Mouse (Mus musculus) kidney, embryonic 15.5 days (tissue): ENCODE data around the gene Tnp2. TPM values are rescaled to one million over a fixed set of nuclear protein-coding genes. Genes with fewer than 3 reads are reported as not detected.
A peak's percentile ranks its signal among the peaks of the same experiment; 100 is the strongest.

Experiments
- ATAC-seq: fragments of 200-750 bp; cut with Nextera tagmentation; replicated peaks from 2 replicates; pipeline ENCODE4 v1.8.0; 2017; ENCODE audit warnings: moderate TSS enrichment; ENCODE audit not compliant: low FRiP score
- H3K27ac ChIP-seq: fragments of 300-500 bp; sonication (generic); 2 replicates; pipeline ENCODE4 v1.5.1; 2015; ENCODE audit warnings: mild to moderate bottlenecking, inconsistent platforms
- H3K27me3 ChIP-seq: fragments of 300-500 bp; sonication (generic); 2 replicates; pipeline ENCODE4 v1.6.1; 2015; ENCODE audit warnings: inconsistent platforms
- H3K36me3 ChIP-seq: fragments of 300-500 bp; sonication (generic); 2 replicates; pipeline ENCODE4 v1.6.1; 2015; ENCODE audit warnings: inconsistent platforms
- H3K4me1 ChIP-seq: fragments of 300-500 bp; sonication (generic); 2 replicates; pipeline ENCODE4 v1.6.1; 2015; ENCODE audit warnings: inconsistent platforms
- H3K4me2 ChIP-seq: fragments of 300-500 bp; sonication (generic); 2 replicates; pipeline ENCODE4 v1.6.1; 2015; ENCODE audit warnings: moderate library complexity, mild to moderate bottlenecking, inconsistent platforms
- H3K4me3 ChIP-seq: fragments of 300-500 bp; sonication (generic); replicated peaks from 2 replicates; pipeline ENCODE4 v1.5.1; 2015; ENCODE audit warnings: mild to moderate bottlenecking, inconsistent platforms
- H3K9ac ChIP-seq: fragments of 300-500 bp; sonication (generic); 2 replicates; pipeline ENCODE4 v1.6.1; 2015; ENCODE audit warnings: mild to moderate bottlenecking, inconsistent platforms
- H3K9me3 ChIP-seq: fragments of 300-500 bp; sonication (generic); replicated peaks from 2 replicates; pipeline ENCODE4 v1.6.1; 2016; ENCODE audit warnings: inconsistent platforms
- WGBS: fragments of 180-500 bp; shearing (Covaris S2); methylation state at CpG from one replicate; pipeline ENCODE4 v1.1.7; 2015; ENCODE audit warnings: mixed read lengths; 5-methylcytosine and 5-hydroxymethylcytosine counted together
- polyA plus RNA-seq: library from polyadenylated mRNA; unstranded; fragments of >200 nt; fragmentation: Nextera tagmentation; extraction: Ambion mirVana; gene quantifications from 2 replicates; pipeline ENCODE4 v1.2.1, GENCODE M21; 2015

Gene Tnp2
- polyA plus RNA-seq: not detected in 2 replicates

DNA sequence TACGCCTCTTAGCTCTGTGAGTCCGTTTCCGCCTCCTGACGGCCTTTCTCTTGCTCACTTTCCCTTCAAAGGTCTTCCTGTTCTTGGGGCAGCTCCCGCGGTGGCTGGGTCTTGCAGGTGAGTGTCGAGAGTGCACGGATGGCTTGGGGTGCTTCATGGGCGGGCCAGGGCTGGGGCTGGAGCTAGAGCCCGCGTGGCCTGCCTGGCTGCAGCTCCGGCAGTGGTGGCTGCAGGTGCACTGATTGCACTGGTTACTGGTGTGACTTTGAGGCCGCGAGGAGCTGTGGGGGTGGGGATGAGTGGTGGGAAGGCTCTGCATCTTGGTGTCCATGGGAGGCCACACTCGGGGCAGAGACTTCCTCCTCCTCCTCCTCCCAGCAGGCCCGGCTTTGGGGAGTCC is at the start of gene Tnp2:
Gene Tnp2 (minus strand): TSS at position 390 of the 400 bp plus-strand sequence.
- WGBS: 42% methylated on average over 16 of the region's 16 CpGs

DNA sequence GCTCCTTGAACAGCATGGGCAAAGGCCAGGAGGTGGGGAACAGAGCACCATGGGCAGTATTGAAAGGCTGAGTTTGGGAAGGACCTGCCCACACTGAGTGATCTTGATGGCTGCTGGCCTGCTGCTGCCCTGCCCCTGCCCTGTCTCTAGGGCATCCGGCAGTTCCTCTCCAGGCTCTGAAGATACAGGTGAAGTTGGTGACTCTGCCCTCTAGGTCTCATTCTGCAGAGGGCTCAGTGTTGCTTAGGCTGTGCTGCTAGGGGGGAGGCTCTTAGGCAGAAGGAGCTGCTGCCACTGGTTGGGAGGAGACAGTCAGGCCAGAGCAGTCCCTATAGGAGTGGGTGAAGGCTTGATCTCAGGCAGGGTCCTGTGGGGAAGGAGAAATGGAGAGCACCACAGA is 49.4 kb upstream of the Tnp2 start:
- Histone ChIP-seq H3K4me1 (peaks cover 56% of the 10 kb centered on the region), H3K27me3 (no peaks in the 10 kb centered on the region), H3K9me3 (no peaks in the 10 kb centered on the region), H3K9ac (no peak overlapping the region), H3K4me2 (peak overlapping the region; percentile 15; the same call in 1 of the 2 replicates), H3K36me3 (0 out of 2 replicates have a peak, but pooled peaks cover 3% of the 10 kb centered on the region), H3K27ac (peak overlapping the region; percentile 76), H3K4me3 (no peak overlapping the region)
- WGBS: 76% methylated on average over 1 of the region's 1 CpGs
- ATAC-seq: no peak

More for the DNA sequence above, at the start of gene Tnp2:
- Histone ChIP-seq H3K4me3 (no peak within 1 kb of the TSS), H3K27me3 (no peaks in the 10 kb centered on the region), H3K36me3 (no peaks in the 10 kb centered on the region), H3K4me2 (no peak within 1 kb of the TSS), H3K4me1 (peaks cover 41% of the 10 kb centered on the region), H3K9me3 (no peaks in the 10 kb centered on the region), H3K9ac (no peak within 1 kb of the TSS), H3K27ac (peak within 1 kb of the TSS; percentile 45; the same call in 1 of the 2 replicates)
- no peak for ATAC-seq

DNA sequence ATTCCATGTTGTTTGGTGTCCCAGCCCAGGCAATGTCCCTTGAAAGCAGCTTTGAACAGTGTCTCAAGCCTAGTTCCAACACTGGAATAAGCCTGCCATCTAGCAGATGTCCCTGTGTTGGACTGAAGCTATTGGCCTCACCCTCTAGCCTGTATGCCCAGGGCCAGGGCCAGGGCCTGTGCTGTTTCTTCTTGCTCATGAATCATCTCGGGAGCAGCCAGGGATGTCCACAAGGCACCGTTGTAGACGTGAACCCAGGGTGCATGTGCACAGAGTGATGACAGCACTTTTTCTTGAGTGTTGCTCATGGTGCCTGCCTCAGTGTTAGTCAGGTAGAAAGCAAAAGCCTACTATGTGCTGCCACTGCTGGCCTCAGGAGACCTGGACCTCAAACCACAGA is 48.8 kb upstream of the Tnp2 start:
- 59% methylated on average over 3 of the region's 3 CpGs for WGBS
- no peak for ATAC-seq

DNA sequence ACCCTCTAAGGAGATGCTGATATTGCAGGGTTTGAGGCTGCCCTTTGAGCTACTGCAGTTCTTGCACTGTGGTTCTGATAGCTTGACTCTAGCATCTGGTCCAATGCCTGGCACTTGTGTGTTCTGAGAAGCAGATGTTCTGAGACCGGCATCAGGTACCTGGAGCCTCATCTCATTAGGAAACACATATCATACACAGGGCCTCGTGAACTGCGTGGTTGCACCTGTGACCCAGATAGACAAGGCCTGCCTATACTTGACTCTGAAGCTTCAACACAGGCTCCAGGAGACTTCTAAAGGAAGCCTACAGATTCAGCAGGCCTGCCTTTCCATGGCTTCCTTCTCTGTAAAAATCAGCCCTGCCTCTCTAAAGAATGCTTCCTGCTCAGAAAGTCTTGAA is 47.9 kb upstream of the Tnp2 start:
- no peaks in the 10 kb centered on the region for H3K9me3 ChIP-seq
- WGBS: 90% methylated on average over 3 of the region's 3 CpGs
- H3K27me3 ChIP-seq: no peaks in the 10 kb centered on the region
- H3K4me3 ChIP-seq: no peak overlapping the region
- H3K4me1 ChIP-seq: peaks cover 52% of the 10 kb centered on the region
- no peak overlapping the region for H3K9ac ChIP-seq
- 0 out of 2 replicates have a peak, but pooled peaks cover 3% of the 10 kb centered on the region for H3K36me3 ChIP-seq
- H3K4me2 ChIP-seq: 0 out of 2 replicates have a peak overlapping the region, but pooled peaks have one; percentile 94
- no peak overlapping the region for H3K27ac ChIP-seq
- no peak for ATAC-seq

More for the DNA sequence above, 48.8 kb upstream of the Tnp2 start:
- H3K4me3 ChIP-seq: no peak overlapping the region
- no peaks in the 10 kb centered on the region for H3K27me3 ChIP-seq
- no peaks in the 10 kb centered on the region for H3K9me3 ChIP-seq
- H3K4me2 ChIP-seq: no peak overlapping the region
- no peak overlapping the region for H3K9ac ChIP-seq
- 0 out of 2 replicates have a peak, but pooled peaks cover 3% of the 10 kb centered on the region for H3K36me3 ChIP-seq
- H3K4me1 ChIP-seq: peaks cover 54% of the 10 kb centered on the region
- no peak overlapping the region for H3K27ac ChIP-seq

DNA sequence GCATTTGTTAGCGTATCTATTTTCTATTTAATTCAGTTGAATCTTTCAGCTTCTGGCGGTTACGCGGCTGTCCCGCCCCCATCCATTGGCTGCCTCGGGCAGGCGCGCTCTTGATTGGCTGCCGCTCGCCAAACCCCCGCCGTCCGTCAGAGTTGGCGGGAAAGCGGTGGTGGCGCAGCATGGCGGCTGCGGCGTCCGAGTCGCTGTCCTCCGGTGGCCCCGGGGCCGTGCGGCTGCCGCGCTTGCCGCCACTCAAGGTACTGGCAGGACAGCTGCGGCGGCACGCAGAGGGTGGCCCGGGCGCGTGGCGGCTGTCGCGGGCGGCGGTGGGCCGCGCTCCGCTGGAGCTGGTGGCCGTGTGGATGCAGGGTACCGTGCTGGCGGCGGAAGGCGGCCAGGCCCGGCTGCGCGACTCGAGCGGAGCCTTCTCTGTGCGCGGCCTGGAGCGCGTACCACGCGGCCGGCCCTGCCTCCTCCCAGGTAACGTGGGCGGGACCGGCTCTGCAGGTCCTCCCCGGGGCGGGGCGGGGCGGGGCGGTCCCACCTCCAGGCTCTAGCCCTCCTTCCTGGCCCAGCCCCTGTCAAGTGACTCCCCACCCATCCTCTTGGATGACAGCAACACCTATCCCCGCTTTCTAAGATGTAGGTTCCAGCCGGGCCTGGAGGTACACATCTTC is 46.6 kb upstream of the Tnp2 start, which contains the start of gene Rmi2:
Gene Rmi2 (plus strand): TSS at position 149 of the 677 bp plus-strand sequence.
- no peaks in the 10 kb centered on the region for H3K36me3 ChIP-seq
- peak; percentile 97 for ATAC-seq
- H3K9ac ChIP-seq: peak within 1 kb of the TSS; percentile 81
- WGBS: under 1% methylated on average over 66 of the region's 69 CpGs
- H3K4me2 ChIP-seq: peak within 1 kb of the TSS; percentile 94
- no peaks in the 10 kb centered on the region for H3K27me3 ChIP-seq
- peak within 1 kb of the TSS; percentile 79 for H3K4me3 ChIP-seq
- H3K27ac ChIP-seq: peak within 1 kb of the TSS; percentile 92
- H3K9me3 ChIP-seq: no peaks in the 10 kb centered on the region
- H3K4me1 ChIP-seq: peaks cover 52% of the 10 kb centered on the region

DNA sequence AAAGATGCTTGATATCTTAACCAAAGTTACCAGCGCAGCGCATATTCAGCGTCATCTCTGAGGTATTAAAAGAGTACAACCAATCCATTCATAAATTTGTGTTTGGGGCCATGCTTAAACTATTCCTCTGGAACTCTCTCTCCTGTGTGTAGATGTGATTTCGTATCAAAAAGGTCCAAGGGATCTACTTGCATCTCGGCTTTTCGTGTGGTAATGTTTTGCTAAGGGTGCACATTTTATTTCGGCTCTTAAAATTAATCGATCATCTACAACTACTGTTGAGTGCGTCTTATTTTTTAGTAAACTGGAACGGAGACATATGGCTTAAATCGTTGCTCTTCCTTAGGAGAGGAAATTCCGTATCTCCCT is 46.1 kb upstream of the Tnp2 start:
- Histone ChIP-seq H3K9ac (peak overlapping the region; percentile 81), H3K36me3 (no peaks in the 10 kb centered on the region), H3K4me3 (peak overlapping the region; percentile 79), H3K9me3 (no peaks in the 10 kb centered on the region), H3K4me2 (peak overlapping the region; percentile 94), H3K4me1 (peaks cover 48% of the 10 kb centered on the region), H3K27me3 (no peaks in the 10 kb centered on the region), H3K27ac (peak overlapping the region; percentile 92; the same call in 1 of the 2 replicates)
- no peak for ATAC-seq
- 7% methylated on average over 12 of the region's 12 CpGs for WGBS

DNA sequence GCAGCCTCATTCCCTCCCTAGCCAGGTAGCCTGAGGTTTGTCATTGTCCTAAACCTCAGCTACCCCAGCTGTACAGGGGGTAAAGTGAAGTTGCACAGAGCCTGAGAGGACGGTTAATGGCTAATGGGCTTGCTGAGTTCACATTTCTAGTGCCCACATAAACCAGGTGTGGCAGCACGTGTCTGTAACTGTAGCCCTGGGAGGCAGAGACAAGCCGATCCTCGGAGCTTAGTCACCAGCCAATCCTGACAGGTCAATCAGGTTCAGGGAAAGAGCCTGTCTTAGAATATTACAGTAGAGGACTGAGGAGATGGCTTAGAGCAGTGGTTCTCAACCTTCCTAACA is 40.0 kb upstream of the Tnp2 start:
- ATAC-seq: no peak
- no peaks in the 10 kb centered on the region for H3K27me3 ChIP-seq
- 0 out of 2 replicates have a peak, but pooled peaks cover 6% of the 10 kb centered on the region for H3K4me1 ChIP-seq
- WGBS: 61% methylated on average over 4 of the region's 4 CpGs
- H3K9me3 ChIP-seq: no peaks in the 10 kb centered on the region
- H3K36me3 ChIP-seq: no peaks in the 10 kb centered on the region
- no peak overlapping the region for H3K4me2 ChIP-seq
- no peak overlapping the region for H3K27ac ChIP-seq
- H3K9ac ChIP-seq: no peak overlapping the region
- no peak overlapping the region for H3K4me3 ChIP-seq

DNA sequence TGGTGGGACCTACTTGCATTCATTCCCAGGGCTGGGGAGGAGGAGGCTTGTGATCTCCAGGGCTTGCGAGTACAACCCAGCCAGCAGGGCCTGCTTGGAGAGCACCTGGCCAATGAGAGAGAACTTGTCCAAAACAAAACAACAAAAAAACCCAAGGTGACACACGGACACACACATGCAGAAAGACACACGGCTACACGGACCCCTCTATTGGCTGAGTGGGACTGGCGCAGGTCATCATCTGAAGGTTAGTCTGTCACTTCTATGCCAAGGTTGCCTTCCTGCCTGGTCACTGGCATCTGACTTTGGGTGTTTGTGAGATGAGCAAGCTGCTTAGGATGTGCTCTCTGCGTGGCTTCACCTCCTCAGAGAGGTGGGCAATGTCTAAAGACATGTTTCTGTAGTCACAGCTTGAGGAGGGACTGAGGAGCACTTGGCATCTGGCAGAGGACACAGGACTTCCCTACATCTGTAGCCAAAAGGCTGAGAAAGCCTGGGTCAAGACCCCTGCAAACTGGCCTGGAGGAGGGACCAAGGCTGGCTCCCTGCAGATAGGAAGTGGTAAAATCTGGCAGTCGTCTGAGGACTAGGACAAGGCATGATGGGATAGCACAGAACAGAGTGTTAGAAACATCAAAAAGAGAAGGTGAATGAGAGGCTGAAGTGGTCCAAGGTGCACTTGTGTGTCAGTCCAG is 39.5 kb upstream of the Tnp2 start:
- H3K9me3 ChIP-seq: no peaks in the 10 kb centered on the region
- no peak overlapping the region for H3K9ac ChIP-seq
- H3K4me1 ChIP-seq: 0 out of 2 replicates have a peak, but pooled peaks cover 6% of the 10 kb centered on the region
- H3K36me3 ChIP-seq: no peaks in the 10 kb centered on the region
- 78% methylated on average over 7 of the region's 7 CpGs for WGBS
- no peak for ATAC-seq
- H3K4me2 ChIP-seq: no peak overlapping the region
- H3K4me3 ChIP-seq: no peak overlapping the region
- no peaks in the 10 kb centered on the region for H3K27me3 ChIP-seq
- no peak overlapping the region for H3K27ac ChIP-seq

DNA sequence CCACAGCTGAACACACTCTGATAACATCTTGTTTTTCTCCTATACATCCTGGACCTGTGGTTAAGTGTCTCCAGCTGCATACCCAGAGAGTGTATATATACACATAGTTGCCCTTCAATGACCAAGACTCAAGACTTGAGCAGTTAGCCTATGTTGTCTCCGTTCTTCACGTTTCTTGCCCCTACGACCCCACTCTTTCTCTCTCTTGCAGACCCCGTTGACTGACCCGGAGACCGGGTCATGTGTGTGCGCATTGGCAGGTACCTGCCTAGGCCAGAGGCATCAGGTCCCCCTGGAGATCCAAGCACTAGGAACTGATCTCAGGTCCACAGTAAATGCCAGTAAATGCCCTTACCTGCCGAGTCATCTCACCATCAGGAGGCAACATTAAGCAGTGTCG is 38.8 kb upstream of the Tnp2 start:
- Histone ChIP-seq H3K4me3 (no peak overlapping the region), H3K36me3 (no peaks in the 10 kb centered on the region), H3K9ac (no peak overlapping the region), H3K4me1 (0 out of 2 replicates have a peak, but pooled peaks cover 6% of the 10 kb centered on the region), H3K9me3 (no peaks in the 10 kb centered on the region), H3K4me2 (no peak overlapping the region), H3K27ac (no peak overlapping the region), H3K27me3 (no peaks in the 10 kb centered on the region)
- 88% methylated on average over 9 of the region's 9 CpGs for WGBS
- ATAC-seq: no peak

DNA sequence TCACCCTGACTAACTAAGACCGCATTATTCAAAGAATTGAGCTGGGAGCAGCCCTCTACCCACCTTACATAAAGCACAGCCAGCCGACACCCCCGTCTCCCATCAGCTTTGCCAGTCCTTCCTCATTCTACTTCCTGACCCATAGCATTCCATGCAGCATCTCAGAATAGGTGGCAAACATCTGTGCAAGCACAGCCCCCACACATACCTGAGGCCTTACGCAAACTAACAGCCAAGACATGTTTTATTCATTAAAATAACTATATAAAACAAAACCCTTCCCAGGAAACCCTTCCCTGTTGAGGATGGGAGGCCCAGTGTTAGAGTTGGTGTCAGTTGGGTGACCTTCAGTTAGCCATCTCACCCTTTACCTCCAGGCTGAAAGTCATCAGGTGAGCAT is 37.4 kb upstream of the Tnp2 start:
- no peaks in the 10 kb centered on the region for H3K9me3 ChIP-seq
- H3K4me1 ChIP-seq: peaks cover 14% of the 10 kb centered on the region
- WGBS: 82% methylated on average over 4 of the region's 4 CpGs
- no peak overlapping the region for H3K4me3 ChIP-seq
- no peaks in the 10 kb centered on the region for H3K36me3 ChIP-seq
- no peak overlapping the region for H3K9ac ChIP-seq
- no peak overlapping the region for H3K4me2 ChIP-seq
- no peak overlapping the region for H3K27ac ChIP-seq
- no peak for ATAC-seq
- no peaks in the 10 kb centered on the region for H3K27me3 ChIP-seq

DNA sequence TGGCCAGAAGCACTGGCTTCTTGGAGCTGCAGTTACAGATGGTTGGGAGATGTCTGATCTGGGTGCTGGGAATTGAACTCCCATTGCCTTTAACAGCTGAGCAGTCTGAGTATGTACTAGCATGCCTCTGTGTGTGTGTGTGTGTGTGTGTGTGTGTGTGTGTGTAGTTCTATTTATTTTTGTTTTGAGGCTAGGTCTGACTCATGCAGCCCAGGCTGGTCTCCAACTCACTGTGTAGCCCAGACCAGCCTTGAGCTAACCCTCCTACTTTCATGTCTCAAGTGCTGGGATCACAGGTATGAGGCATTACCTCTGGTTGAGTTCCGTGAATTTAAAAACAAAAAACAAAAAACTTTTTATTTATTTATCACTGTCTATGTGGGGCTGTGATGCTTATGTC is 36.1 kb upstream of the Tnp2 start:
- H3K36me3 ChIP-seq: no peaks in the 10 kb centered on the region
- no peaks in the 10 kb centered on the region for H3K27me3 ChIP-seq
- 81% methylated on average over 1 of the region's 1 CpGs for WGBS
- H3K9me3 ChIP-seq: no peaks in the 10 kb centered on the region
- H3K27ac ChIP-seq: no peak overlapping the region
- ATAC-seq: no peak
- no peak overlapping the region for H3K9ac ChIP-seq
- H3K4me3 ChIP-seq: no peak overlapping the region
- H3K4me1 ChIP-seq: peaks cover 18% of the 10 kb centered on the region
- no peak overlapping the region for H3K4me2 ChIP-seq

DNA sequence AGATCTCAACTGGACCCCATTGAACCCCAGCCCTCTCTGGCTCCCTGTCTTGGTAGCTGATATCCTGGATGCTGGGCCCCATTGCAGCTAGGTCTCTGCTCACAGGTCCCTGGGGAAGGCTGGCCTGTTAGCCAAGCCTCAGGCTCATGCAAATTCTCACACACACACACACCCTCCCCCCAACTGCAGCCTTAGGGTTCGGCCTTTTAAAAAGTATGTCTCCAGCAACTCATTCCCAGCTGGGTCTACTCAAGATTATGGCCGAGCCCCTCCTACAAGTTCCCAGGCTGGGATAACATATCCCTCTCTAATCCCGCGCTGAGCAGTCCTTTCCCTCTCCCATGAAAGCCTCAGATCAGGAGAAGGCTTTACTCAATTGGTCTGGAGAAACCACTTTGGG is 32.9 kb upstream of the Tnp2 start:
- no peaks in the 10 kb centered on the region for H3K27me3 ChIP-seq
- no peaks in the 10 kb centered on the region for H3K36me3 ChIP-seq
- peak; percentile 81 for ATAC-seq
- WGBS: 30% methylated on average over 4 of the region's 4 CpGs
- H3K27ac ChIP-seq: peak overlapping the region; percentile 59
- no peaks in the 10 kb centered on the region for H3K9me3 ChIP-seq
- peaks cover 15% of the 10 kb centered on the region for H3K4me1 ChIP-seq
- no peak overlapping the region for H3K4me2 ChIP-seq
- no peak overlapping the region for H3K4me3 ChIP-seq
- H3K9ac ChIP-seq: no peak overlapping the region
